Mouse (Mus musculus) NIH3T3 (cell line): ENCODE results near the gene Calhm5.

Experiments used
- DNase-seq: peaks from one replicate; pipeline ENCODE4 v3.0.0-alpha.2; 2012; ENCODE audit warnings: low read depth

Calhm5 gene

GRCm38 (mm10) chr10:34070999-34071492 lies 25.3 kb downstream of the Calhm5 start:
- peak; percentile 72 for DNase-seq

GRCm38 (mm10) chr10:34069606-34070005 lies 26.7 kb downstream of the Calhm5 start:
- DNase-seq: peak; percentile 76

GRCm38 (mm10) chr10:34066591-34066990 lies 29.7 kb downstream of the Calhm5 start:
- no peak for DNase-seq

- DNase-seq: no peak
Observed at GRCm38 (mm10) chr10:34053987-34054386, 42.3 kb downstream of the Calhm5 start.

- DNase-seq: no peak
Observed at GRCm38 (mm10) chr10:34044210-34044609, 52.1 kb downstream of the Calhm5 start, which contains the start of gene Calhm4. Gene Calhm4, minus strand, starts transcription at chr10:34044310.
